Mouse (Mus musculus): ENCODE data around the gene Klk7.

GRCm38 (mm10) chr7:43799876-43800275 lies 11.2 kb upstream of the Klk7 start:
- no peak for TF ChIP-seq CTCF (IDR thresholded peaks at IDR 0.05; ENCODE audit: borderline replicate concordance, extremely low read depth, insufficient read depth, insufficient read length)
- TF ChIP-seq POLR2A (IDR thresholded peaks at IDR 0.05; ENCODE audit: borderline replicate concordance, extremely low read depth, insufficient read depth, insufficient read length, poor library complexity, severe bottlenecking) = no peak
